Comparison of ENCODE assay signal across 18 mouse cellular contexts in the genomic region with DNA sequence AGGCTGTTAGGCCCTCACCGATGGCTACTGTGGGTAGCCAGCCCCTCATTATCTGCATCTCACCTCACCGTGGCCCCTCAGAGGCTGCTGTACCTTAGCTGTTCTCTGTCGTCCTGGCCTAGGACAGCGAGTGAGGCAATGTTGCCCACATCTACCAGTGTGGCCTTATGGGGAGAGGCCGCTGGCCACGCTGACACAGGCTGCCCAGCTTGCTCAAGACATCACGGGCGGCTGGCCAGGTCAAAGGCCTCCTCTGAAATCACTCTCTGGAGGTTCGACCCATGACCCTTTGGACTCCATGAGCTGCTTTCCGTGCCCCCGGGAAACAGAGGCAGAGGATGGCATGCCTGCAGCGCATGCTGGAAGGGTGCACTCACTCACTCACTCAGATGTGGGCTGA. TPM values are rescaled to one million over a fixed set of nuclear protein-coding genes. Genes with fewer than 3 reads are reported as not detected.
DNase-seq lines count a peak whose midpoint lies in the region; ATAC-seq and TF ChIP-seq lines count a peak whose summit lies in the region.
"Had no signal": no experiment of that assay in that cellular context is flagged by ENCODE, and none has a peak within 500 bp of the region (broad histone marks: within the 10 kb centered on the region; RNA-seq: fewer than 3 reads in every experiment).

No protein-coding gene starts in this region.

- H3K27me3 ChIP-seq in heart, embryonic 10.5 days (ENCODE audit: insufficient read depth, poor library complexity, severe bottlenecking) = no peaks in the 10 kb centered on the region
- peaks cover 5% of the 10 kb centered on the region; the same call in 1 of the 2 replicates for H3K27me3 ChIP-seq in midbrain, embryonic 10.5 days (ENCODE audit: low read depth, poor library complexity, severe bottlenecking)
- H3K27me3 ChIP-seq in midbrain, postnatal 0 days (ENCODE audit: insufficient read depth, low read length) = no peaks in the 10 kb centered on the region
- no peaks in the 10 kb centered on the region for H3K27me3 ChIP-seq in liver, embryonic 16.5 days (ENCODE audit: control insufficient read depth, insufficient read depth, low read depth, low read length)
- H3K27me3 ChIP-seq: CH12.LX; heart, embryonic 12.5 days; hindbrain, embryonic 15.5 days; limb, embryonic 15.5 days; midbrain, embryonic 13.5 days had no signal

- H3K9ac ChIP-seq in midbrain, postnatal 0 days (replicated peaks; ENCODE audit: low read length, poor library complexity, severe bottlenecking) = no peak overlapping the region
- no peak overlapping the region for H3K9ac ChIP-seq in liver, embryonic 16.5 days (ENCODE audit: low read depth, low read length)
- H3K9ac ChIP-seq: heart, embryonic 12.5 days; hindbrain, embryonic 15.5 days; limb, embryonic 15.5 days; midbrain, embryonic 13.5 days had no signal

- no peaks in the 10 kb centered on the region for H3K9me3 ChIP-seq in heart, embryonic 10.5 days
- H3K9me3 ChIP-seq in midbrain, embryonic 10.5 days (replicated peaks) = no peaks in the 10 kb centered on the region
- no peaks in the 10 kb centered on the region for H3K9me3 ChIP-seq in midbrain, postnatal 0 days (ENCODE audit: low read length)
- H3K9me3 ChIP-seq in liver, embryonic 16.5 days (replicated peaks; ENCODE audit: control insufficient read depth, low read length) = no peaks in the 10 kb centered on the region
- H3K9me3 ChIP-seq: heart, embryonic 12.5 days; hindbrain, embryonic 15.5 days; limb, embryonic 15.5 days; midbrain, embryonic 13.5 days had no signal

- H3K36me3 ChIP-seq in heart, embryonic 10.5 days = peaks cover 2% of the 10 kb centered on the region; the same call in 1 of the 2 replicates
- H3K36me3 ChIP-seq in midbrain, embryonic 10.5 days = no peaks in the 10 kb centered on the region; the same call in 1 of the 2 replicates
- peaks cover 5% of the 10 kb centered on the region; the same call in 1 of the 2 replicates for H3K36me3 ChIP-seq in midbrain, postnatal 0 days (ENCODE audit: insufficient read depth, low read length)
- H3K36me3 ChIP-seq in liver, embryonic 16.5 days (ENCODE audit: control insufficient read depth, insufficient read depth) = no peaks in the 10 kb centered on the region
- H3K36me3 ChIP-seq: heart, embryonic 12.5 days; hindbrain, embryonic 15.5 days; midbrain, embryonic 13.5 days had no signal

- no peak for ATAC-seq in midbrain, postnatal 0 days (ENCODE audit: low FRiP score)
- ATAC-seq in liver, embryonic 16.5 days (ENCODE audit: low read depth) = peak; percentile 50; the same call in 1 of the 2 replicates
- ATAC-seq: forebrain, embryonic 16.5 days; midbrain, embryonic 13.5 days had no signal

- TF ChIP-seq CTCF in midbrain, postnatal 0 days (IDR thresholded peaks at IDR 0.05) = no peak

- H3K27ac ChIP-seq in heart, embryonic 10.5 days = 0 out of 2 replicates have a peak overlapping the region, but pooled peaks have one; percentile 52
- peak overlapping the region; percentile 38 for H3K27ac ChIP-seq in midbrain, embryonic 10.5 days (replicated peaks)
- no peak overlapping the region for H3K27ac ChIP-seq in midbrain, postnatal 0 days (ENCODE audit: low read depth, low read length)
- H3K27ac ChIP-seq in liver, embryonic 16.5 days (ENCODE audit: low read length) = no peak overlapping the region
- H3K27ac ChIP-seq: gastrocnemius, adult 2 months; hindbrain, embryonic 15.5 days; limb, embryonic 15.5 days; midbrain, embryonic 13.5 days had no signal

- peaks cover 51% of the 10 kb centered on the region for H3K4me1 ChIP-seq in heart, embryonic 10.5 days
- H3K4me1 ChIP-seq in midbrain, embryonic 10.5 days = peaks cover 52% of the 10 kb centered on the region
- H3K4me1 ChIP-seq in midbrain, postnatal 0 days (ENCODE audit: insufficient read depth, low read length) = no peaks in the 10 kb centered on the region
- peaks cover 11% of the 10 kb centered on the region for H3K4me1 ChIP-seq in liver, embryonic 16.5 days (ENCODE audit: control insufficient read depth, low read depth, low read length)

- WGBS in heart, embryonic 10.5 days = 89% methylated on average over 12 of the region's 12 CpGs
- 82% methylated on average over 12 of the region's 12 CpGs for WGBS in midbrain, embryonic 10.5 days
- WGBS in midbrain, postnatal 0 days = 89% methylated on average over 12 of the region's 12 CpGs
- 76% methylated on average over 12 of the region's 12 CpGs for WGBS in liver, embryonic 16.5 days (ENCODE audit: insufficient replicate concordance)

- no peak overlapping the region for H3K4me2 ChIP-seq in midbrain, postnatal 0 days (ENCODE audit: low read depth, low read length, poor library complexity, severe bottlenecking)
- H3K4me2 ChIP-seq in liver, embryonic 16.5 days (ENCODE audit: low read depth, low read length) = no peak overlapping the region
- H3K4me2 ChIP-seq: heart, embryonic 12.5 days; hindbrain, embryonic 15.5 days; limb, embryonic 15.5 days; midbrain, embryonic 13.5 days had no signal

- intact Hi-C loops in heart, postnatal 36 days (cut with DNase I) = no loop called here

- H3K4me3 ChIP-seq in heart, embryonic 10.5 days = no peak overlapping the region
- H3K4me3 ChIP-seq in midbrain, embryonic 10.5 days = no peak overlapping the region
- H3K4me3 ChIP-seq in midbrain, postnatal 0 days (ENCODE audit: low read depth, low read length) = no peak overlapping the region
- H3K4me3 ChIP-seq in liver, embryonic 16.5 days (ENCODE audit: low read depth, low read length) = no peak overlapping the region
- H3K4me3 ChIP-seq: gastrocnemius, adult 2 months; heart, embryonic 12.5 days; hindbrain, embryonic 15.5 days; limb, embryonic 15.5 days; midbrain, embryonic 13.5 days had no signal

- DNase-seq in adrenal gland, adult (ENCODE audit: inconsistent age in 2 of 2, low spot score in 1 of 2) = peak; percentile 17 to 75
- no peak for DNase-seq in adrenal gland, adult 8-10 months
- DNase-seq in heart, embryonic 10.5 days (ENCODE audit: low spot score) = no peak
- DNase-seq in heart, postnatal 36 days = no peak
- DNase-seq in midbrain, embryonic 10.5 days (ENCODE audit: low spot score) = no peak
- DNase-seq in midbrain, postnatal 0 days (ENCODE audit: low spot score) = no peak
- DNase-seq in layer of hippocampus, adult 18-20 months (ENCODE audit: low spot score in 2 of 2) = no peak
- DNase-seq: gastrocnemius, adult 2 months; lung, postnatal 14 days; right cerebral cortex, postnatal 4 days; thymus, adult 2 months had no signal

RNA-seq across cellular contexts. Expression of a gene that starts 6.3 kb away (rescaled TPM):
- 1,000 to 10,000 TPM in 1 of 4 experiments, 100 to 1,000 TPM in 3; 300 to 1,377 (median 701) TPM for total RNA-seq in adrenal gland, adult 8-10 months (2022)
- polyA plus RNA-seq in heart, embryonic 10.5 days (2016; fragmentation: Nextera tagmentation; extraction: Ambion mirVana) = 55.2 and 74.9 TPM in 2 replicates
- 10 to 100 TPM; 17.3 to 65.9 TPM for total RNA-seq in heart, postnatal 36 days (2021)
- 118 and 131 TPM in 2 replicates for polyA plus RNA-seq in midbrain, embryonic 10.5 days (2016; fragmentation: Nextera tagmentation; extraction: Ambion mirVana)
- total RNA-seq in midbrain, postnatal 0 days (2014; rRNA removed) = 469 and 488 TPM in 2 replicates
- polyA plus RNA-seq in midbrain, postnatal 0 days (2015; fragmentation: Nextera tagmentation; extraction: Ambion mirVana) = 76.0 and 85.4 TPM in 2 replicates
- 20.3 and 24.2 TPM in 2 replicates for polyA plus RNA-seq in liver, embryonic 16.5 days (2015; fragmentation: Nextera tagmentation; extraction: Ambion mirVana)
- total RNA-seq in layer of hippocampus, adult 18-20 months (2021) = 100 to 1,000 TPM; 183 to 187 TPM

RNA-seq across cellular contexts. Expression of a gene that starts 34.5 kb away (rescaled TPM):
- total RNA-seq in adrenal gland, adult 8-10 months (2022) = 10 to 100 TPM; 62.8 to 71.6 (median 70.5) TPM
- polyA plus RNA-seq in heart, embryonic 10.5 days (2016; fragmentation: Nextera tagmentation; extraction: Ambion mirVana) = 70.5 and 88.8 TPM in 2 replicates
- total RNA-seq in heart, postnatal 36 days (2021) = 10 to 100 TPM; 25.0 to 29.0 TPM
- polyA plus RNA-seq in midbrain, embryonic 10.5 days (2016; fragmentation: Nextera tagmentation; extraction: Ambion mirVana) = 94.4 and 99.2 TPM in 2 replicates
- 46.4 and 52.3 TPM in 2 replicates for total RNA-seq in midbrain, postnatal 0 days (2014; rRNA removed)
- 38.4 and 41.6 TPM in 2 replicates for polyA plus RNA-seq in midbrain, postnatal 0 days (2015; fragmentation: Nextera tagmentation; extraction: Ambion mirVana)
- 51.4 and 51.6 TPM in 2 replicates for polyA plus RNA-seq in liver, embryonic 16.5 days (2015; fragmentation: Nextera tagmentation; extraction: Ambion mirVana)
- total RNA-seq in layer of hippocampus, adult 18-20 months (2021) = 10 to 100 TPM; 40.1 to 40.4 TPM

RNA-seq across cellular contexts. Expression of a gene that starts 46.6 kb away (rescaled TPM):
- total RNA-seq in adrenal gland, adult 8-10 months (2022) = 100 to 1,000 TPM; 138 to 150 (median 147) TPM
- polyA plus RNA-seq in heart, embryonic 10.5 days (2016; fragmentation: Nextera tagmentation; extraction: Ambion mirVana) = 184 and 208 TPM in 2 replicates
- 10 to 100 TPM; 54.6 to 58.4 TPM for total RNA-seq in heart, postnatal 36 days (2021)
- polyA plus RNA-seq in midbrain, embryonic 10.5 days (2016; fragmentation: Nextera tagmentation; extraction: Ambion mirVana) = 287 TPM in 2 replicates
- total RNA-seq in midbrain, postnatal 0 days (2014; rRNA removed) = 252 and 262 TPM in 2 replicates
- 233 and 253 TPM in 2 replicates for polyA plus RNA-seq in midbrain, postnatal 0 days (2015; fragmentation: Nextera tagmentation; extraction: Ambion mirVana)
- 61.6 and 64.7 TPM in 2 replicates for polyA plus RNA-seq in liver, embryonic 16.5 days (2015; fragmentation: Nextera tagmentation; extraction: Ambion mirVana)
- total RNA-seq in layer of hippocampus, adult 18-20 months (2021) = 100 to 1,000 TPM; 152 to 154 TPM

RNA-seq across cellular contexts. Expression of a gene that starts 46.7 kb away (rescaled TPM):
- total RNA-seq in adrenal gland, adult 8-10 months (2022) = 10 to 100 TPM; 17.3 to 21.4 (median 20.5) TPM
- 28.4 and 30.4 TPM in 2 replicates for polyA plus RNA-seq in heart, embryonic 10.5 days (2016; fragmentation: Nextera tagmentation; extraction: Ambion mirVana)
- total RNA-seq in heart, postnatal 36 days (2021) = 10 to 100 TPM; 11.2 to 13.3 TPM
- polyA plus RNA-seq in midbrain, embryonic 10.5 days (2016; fragmentation: Nextera tagmentation; extraction: Ambion mirVana) = 43.4 and 55.9 TPM in 2 replicates
- 86.5 and 106 TPM in 2 replicates for total RNA-seq in midbrain, postnatal 0 days (2014; rRNA removed)
- 130 and 138 TPM in 2 replicates for polyA plus RNA-seq in midbrain, postnatal 0 days (2015; fragmentation: Nextera tagmentation; extraction: Ambion mirVana)
- polyA plus RNA-seq in liver, embryonic 16.5 days (2015; fragmentation: Nextera tagmentation; extraction: Ambion mirVana) = 8.6 and 11.5 TPM in 2 replicates
- total RNA-seq in layer of hippocampus, adult 18-20 months (2021) = 10 to 100 TPM; 57.1 to 59.9 TPM

Comparison
In these comparisons a context has a peak if more than half of its experiments do, and no peak if none do; other contexts are left out.
1. DNase-seq: peak in adrenal gland, adult (2 of 2); none in adrenal gland, adult 8-10 months (single experiment), heart, embryonic 10.5 days (single experiment), heart, postnatal 36 days (0 of 2), midbrain, embryonic 10.5 days (single experiment), midbrain, postnatal 0 days (single experiment) and layer of hippocampus, adult 18-20 months (0 of 2).
2. H3K27ac ChIP-seq: peak in heart, embryonic 10.5 days (single experiment) and midbrain, embryonic 10.5 days (single experiment); none in midbrain, postnatal 0 days (single experiment) and liver, embryonic 16.5 days (single experiment).